Mouse (Mus musculus): Measurements from ENCODE around the gene Mapk12. TPM values are rescaled to one million over a fixed set of nuclear protein-coding genes. Genes with fewer than 3 reads are reported as not detected.

Mapk12 gene
- polyA plus RNA-seq (2021; fragmentation: Nextera tagmentation), result 2.2 and 2.5 TPM in 2 replicates
- long read RNA-seq, experiment 1, partial matches to known transcripts, result 1 of 6 reads
- long read RNA-seq, experiment 1, other reads (novel, unspliced or antisense), result 3 of 6 reads
- long read RNA-seq, experiment 2, partial matches to known transcripts, result 3 of 17 reads
- long read RNA-seq, experiment 2, other reads (novel, unspliced or antisense), result 11 of 17 reads

DNA sequence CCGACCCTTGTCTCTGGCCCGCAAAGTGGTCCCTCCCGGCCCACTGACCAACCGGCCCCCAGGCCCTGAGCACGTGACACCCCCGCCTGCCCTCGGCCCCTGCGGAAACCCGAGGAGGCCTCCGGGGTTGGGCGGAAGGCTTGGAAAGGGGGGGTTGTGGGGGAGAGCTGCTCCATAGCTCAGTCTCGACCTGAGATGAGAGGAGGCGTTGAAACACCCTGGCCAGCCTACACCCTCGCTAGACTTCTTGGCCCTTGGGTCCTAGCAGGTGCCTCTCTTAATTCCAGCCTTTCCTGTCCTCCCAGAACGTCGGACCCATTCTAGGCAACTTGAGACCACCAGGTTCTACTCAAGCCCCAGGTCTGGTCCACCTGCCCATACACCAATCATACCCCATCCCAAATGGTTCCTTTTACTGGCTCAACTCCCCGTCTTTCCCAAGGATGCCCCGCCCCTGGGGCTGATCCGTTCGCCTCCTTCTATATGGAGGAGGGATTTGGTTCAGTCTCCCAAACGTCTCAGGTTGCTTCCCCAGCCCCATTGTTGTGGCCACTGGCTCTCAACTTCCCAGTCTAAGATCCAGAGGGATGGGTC lies at the start of gene Mapk12:
Gene Mapk12, minus strand, starts transcription at position 45 of the 594 bp plus-strand sequence.

DNA sequence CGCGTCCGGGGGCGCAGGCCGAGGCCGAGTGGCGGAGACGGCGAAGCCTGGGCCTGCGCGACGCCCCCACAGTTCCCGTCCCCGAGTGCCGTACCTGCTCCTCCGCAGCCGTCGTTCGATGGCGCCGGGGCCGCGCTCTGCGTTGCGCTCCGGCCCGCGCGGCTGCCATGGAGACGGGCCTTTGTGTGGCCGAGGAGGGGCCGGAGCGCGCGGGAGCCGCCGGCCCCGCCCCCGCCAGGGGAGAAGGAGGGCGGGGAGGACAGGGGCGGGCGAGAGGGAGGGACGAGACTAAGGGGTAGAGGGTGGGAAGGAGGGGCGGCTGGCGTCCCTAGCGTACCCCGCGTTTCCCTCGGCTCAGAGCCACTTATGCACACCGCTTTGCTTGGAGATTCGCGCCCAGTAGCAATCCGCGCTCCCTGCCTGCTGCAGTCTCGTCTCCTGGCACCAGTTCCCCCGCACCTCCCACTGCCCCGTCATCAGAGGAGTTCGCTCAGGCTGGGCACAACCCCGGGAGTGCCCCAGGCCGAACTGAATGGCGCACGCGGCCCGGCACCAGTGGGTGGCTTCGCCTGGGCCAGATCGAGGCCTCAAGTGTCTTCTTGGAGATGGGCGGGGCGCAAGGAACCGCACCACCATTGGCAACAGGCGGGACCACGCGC lies 40.2 kb upstream of the Mapk12 start, which contains the start of gene Plxnb2:
Gene Plxnb2, minus strand, starts transcription at position 218 of the 659 bp plus-strand sequence.

DNA sequence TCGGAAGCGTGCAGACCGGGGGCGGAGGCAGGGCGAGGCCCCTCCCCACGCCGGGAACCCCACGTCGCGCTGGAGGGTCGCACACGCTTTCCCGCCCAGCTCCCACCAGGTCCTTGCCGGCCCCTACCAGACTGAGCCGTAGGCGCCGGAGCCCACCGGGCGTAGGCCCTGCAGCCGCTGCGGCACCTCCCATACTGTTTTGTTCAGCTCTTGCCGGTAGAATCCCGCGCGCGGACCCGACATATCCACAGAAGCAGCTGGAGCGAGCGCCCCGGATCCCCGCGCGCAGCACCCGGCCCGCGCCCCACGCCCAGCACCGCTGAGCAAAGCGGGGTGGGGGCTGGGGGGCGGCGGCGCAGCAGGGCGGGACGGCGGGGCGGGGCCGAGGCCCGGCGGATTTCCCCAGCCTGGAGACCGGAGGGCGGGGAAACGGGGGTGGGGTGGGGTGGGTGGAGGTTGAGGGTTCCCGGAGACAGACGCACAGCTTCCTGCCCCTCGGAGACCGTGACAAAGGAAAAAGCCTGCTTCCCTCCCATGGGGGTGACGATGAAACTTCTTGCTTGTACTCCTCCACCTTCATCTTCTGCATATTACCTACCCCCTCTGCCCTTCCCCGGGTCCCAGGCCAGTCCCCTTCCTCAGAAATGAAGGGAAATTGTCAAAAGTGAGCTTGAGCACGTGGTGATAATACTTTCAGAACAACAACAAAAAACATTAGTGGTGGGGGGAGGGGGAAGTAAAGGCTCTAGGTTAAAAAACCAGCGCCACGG lies 9.0 kb upstream of the Mapk12 start, which contains the start of gene Mapk11:
Gene Mapk11, minus strand, starts transcription at position 358 of the 770 bp plus-strand sequence.

GRCm38 (mm10) chr15:89128382-89129350 lies 11.8 kb downstream of the Mapk12 start, which contains the start of gene Hdac10:
Gene Hdac10, minus strand, starts transcription at chr15:89128700.

GRCm38 (mm10) chr15:89122649-89123366 lies 17.7 kb downstream of the Mapk12 start, which contains the start of gene Tubgcp6:
Gene Tubgcp6, minus strand, starts transcription at chr15:89123112.

GRCm38 (mm10) chr15:89088607-89089247 lies 51.8 kb downstream of the Mapk12 start, which contains the start of gene Selenoo:
Gene Selenoo, plus strand, starts transcription at chr15:89089084.

Small RNA genes within 50 kb of the gene (microRNA-seq; reads per million reads assigned to microRNA genes)
- gene Mir6958 (8.2 reads per million, percentile 28 among the genes with 10 or more reads in this experiment), gene Mir7118 (0.64 reads per million)

Other genes with a start within 250 kb of the Mapk12 start
- gene Ttll8, start 186.3 kb downstream of the Mapk12 start, polyA plus RNA-seq (2021; fragmentation: Nextera tagmentation), result 0.14 and 0.16 TPM in 2 replicates
- gene Mlc1, start 161.7 kb downstream of the Mapk12 start, polyA plus RNA-seq (2021; fragmentation: Nextera tagmentation), result 158 and 160 TPM in 2 replicates
- not detected in 2 replicates for gene Mov10l1, start 157.8 kb downstream of the Mapk12 start, polyA plus RNA-seq (2021; fragmentation: Nextera tagmentation)
- gene Panx2, start 81.0 kb downstream of the Mapk12 start, polyA plus RNA-seq (2021; fragmentation: Nextera tagmentation), result 18.1 and 20.3 TPM in 2 replicates
- gene Trabd, start 65.6 kb downstream of the Mapk12 start, polyA plus RNA-seq (2021; fragmentation: Nextera tagmentation), result 9.3 and 10.5 TPM in 2 replicates
- 20.8 and 28.2 TPM in 2 replicates for gene Selenoo, start 51.6 kb downstream of the Mapk12 start, polyA plus RNA-seq (2021; fragmentation: Nextera tagmentation)
- 2.8 and 2.9 TPM in 2 replicates for gene Tubgcp6, start 17.6 kb downstream of the Mapk12 start, polyA plus RNA-seq (2021; fragmentation: Nextera tagmentation)
- 4.4 and 4.5 TPM in 2 replicates for gene Hdac10, start 12.0 kb downstream of the Mapk12 start, polyA plus RNA-seq (2021; fragmentation: Nextera tagmentation)
- 7.8 and 10.5 TPM in 2 replicates for gene Mapk11, start 8.9 kb upstream of the Mapk12 start, polyA plus RNA-seq (2021; fragmentation: Nextera tagmentation)
- 17.0 and 24.8 TPM in 2 replicates for gene Plxnb2, start 40.1 kb upstream of the Mapk12 start, polyA plus RNA-seq (2021; fragmentation: Nextera tagmentation)
- 11.3 and 11.9 TPM in 2 replicates for gene Dennd6b, start 55.8 kb upstream of the Mapk12 start, polyA plus RNA-seq (2021; fragmentation: Nextera tagmentation)
- gene Ppp6r2, start 70.8 kb upstream of the Mapk12 start, polyA plus RNA-seq (2021; fragmentation: Nextera tagmentation), result 91.7 and 92.3 TPM in 2 replicates
- 100 and 139 TPM in 2 replicates for gene Sbf1, start 174.6 kb upstream of the Mapk12 start, polyA plus RNA-seq (2021; fragmentation: Nextera tagmentation)
- not detected in 2 replicates for gene Adm2, start 182.0 kb upstream of the Mapk12 start, polyA plus RNA-seq (2021; fragmentation: Nextera tagmentation)
- not detected in 2 replicates for gene Miox, start 193.7 kb upstream of the Mapk12 start, polyA plus RNA-seq (2021; fragmentation: Nextera tagmentation)
- gene Lmf2, start 215.0 kb upstream of the Mapk12 start, polyA plus RNA-seq (2021; fragmentation: Nextera tagmentation), result 9.0 and 10.3 TPM in 2 replicates
- gene Ncaph2, start 215.0 kb upstream of the Mapk12 start, polyA plus RNA-seq (2021; fragmentation: Nextera tagmentation), result 68.4 and 73.8 TPM in 2 replicates
- gene Sco2, start 233.1 kb upstream of the Mapk12 start, polyA plus RNA-seq (2021; fragmentation: Nextera tagmentation), result 53.7 and 59.4 TPM in 2 replicates
- 5.7 and 7.5 TPM in 2 replicates for gene Tymp, start 236.3 kb upstream of the Mapk12 start, polyA plus RNA-seq (2021; fragmentation: Nextera tagmentation)
- gene Odf3b, start 238.6 kb upstream of the Mapk12 start, polyA plus RNA-seq (2021; fragmentation: Nextera tagmentation), result 4.6 and 7.3 TPM in 2 replicates
- 0.18 and 0.36 TPM in 2 replicates for gene Klhdc7b, start 244.2 kb upstream of the Mapk12 start, polyA plus RNA-seq (2021; fragmentation: Nextera tagmentation)